Mouse (Mus musculus) myocyte (in vitro differentiated cells): ENCODE measurements around the gene Flt3. TPM values are rescaled to one million over a fixed set of nuclear protein-coding genes. Genes with fewer than 3 reads are reported as not detected.

Source experiments
- H3K27me3 ChIP-seq: one replicate; pipeline ENCODE4 v1.6.1; 2011; ENCODE audit not compliant: control insufficient read depth, insufficient read depth, insufficient read length
- H3K36me3 ChIP-seq: one replicate; pipeline ENCODE4 v1.6.1; 2011; ENCODE audit not compliant: control insufficient read depth, insufficient read depth
- H3K4me2 ChIP-seq: one replicate; pipeline ENCODE4 v1.6.1; 2011; ENCODE audit warnings: low read depth, control low read depth
- H3K4me3 ChIP-seq: one replicate; pipeline ENCODE4 v1.5.1; 2011; ENCODE audit warnings: mild to moderate bottlenecking, control low read depth, moderate library complexity
- H3K79me2 ChIP-seq: one replicate; pipeline ENCODE4 v1.6.1; 2011; ENCODE audit not compliant: control insufficient read depth, insufficient read depth
- H3ac ChIP-seq: one replicate; pipeline ENCODE4 v1.6.1; 2011; ENCODE audit not compliant: control insufficient read depth, insufficient read length
- CEBPB ChIP-seq: IDR thresholded peaks from 2 replicates; pipeline ENCODE4 v1.6.1; 2011; ENCODE audit warnings: mild to moderate bottlenecking, moderate library complexity; ENCODE audit not compliant: poor library complexity, insufficient read depth, severe bottlenecking
- E2F4 ChIP-seq: IDR thresholded peaks from one replicate; pipeline ENCODE4 v1.6.1; 2011; ENCODE audit warnings: mild to moderate bottlenecking, control low read depth, moderate library complexity; ENCODE audit not compliant: insufficient read depth
- MAX ChIP-seq: IDR thresholded peaks from one replicate; pipeline ENCODE4 v1.6.1; 2011; ENCODE audit warnings: low read depth, mild to moderate bottlenecking, control low read depth
- MYOD1 ChIP-seq, 3 experiments: IDR thresholded peaks; one replicate each; pipeline ENCODE4 v1.6.1; 2011; ENCODE audit warnings: control low read depth in 2 of 3, low read depth in 2 of 3, mild to moderate bottlenecking in 2 of 3, moderate library complexity in 1 of 3; ENCODE audit not compliant: insufficient read length in 2 of 3, control insufficient read depth in 1 of 3
- MYOG ChIP-seq, 3 experiments: IDR thresholded peaks; one replicate each; pipeline ENCODE4 v1.6.1; 2011; ENCODE audit warnings: control low read depth in 2 of 3, low read depth in 2 of 3, mild to moderate bottlenecking in 2 of 3; ENCODE audit not compliant: insufficient read length in 2 of 3, control insufficient read depth in 1 of 3, insufficient read depth in 1 of 3
- POLR2A ChIP-seq: IDR thresholded peaks from one replicate; pipeline ENCODE4 v1.6.1; 2011; ENCODE audit warnings: low read depth, mild to moderate bottlenecking, control low read depth, moderate library complexity; ENCODE audit not compliant: insufficient read length
- POLR2AphosphoS2 ChIP-seq: IDR thresholded peaks from one replicate; pipeline ENCODE4 v1.6.1; 2011; ENCODE audit warnings: low read depth, control low read depth; ENCODE audit not compliant: insufficient read length
- REST ChIP-seq: IDR thresholded peaks from one replicate; pipeline ENCODE4 v1.6.1; 2011; ENCODE audit warnings: mild to moderate bottlenecking, control low read depth, moderate library complexity; ENCODE audit not compliant: insufficient read depth, insufficient read length
- SRF ChIP-seq: IDR thresholded peaks from one replicate; pipeline ENCODE4 v1.6.1; 2011; ENCODE audit warnings: low read depth; ENCODE audit not compliant: control insufficient read depth, insufficient read length
- TCF12 ChIP-seq: IDR thresholded peaks from one replicate; pipeline ENCODE4 v1.6.1; 2011; ENCODE audit warnings: mild to moderate bottlenecking, control low read depth; ENCODE audit not compliant: poor library complexity, insufficient read depth, severe bottlenecking
- TCF3 ChIP-seq: IDR thresholded peaks from one replicate; pipeline ENCODE4 v1.6.1; 2011; ENCODE audit warnings: low read depth, control low read depth; ENCODE audit not compliant: insufficient read length
- USF1 ChIP-seq: IDR thresholded peaks from one replicate; pipeline ENCODE4 v1.6.1; 2011; ENCODE audit warnings: low read depth, mild to moderate bottlenecking, control low read depth, moderate library complexity
- polyA plus RNA-seq: library from polyadenylated mRNA; unstranded; fragments of >200 nt; fragmentation: generic; extraction: Trizol; gene quantifications from one replicate; pipeline ENCODE4 v1.2.1, GENCODE M21; 2012; ENCODE audit warnings: missing spikeins

The Flt3 gene
- polyA plus RNA-seq, 1 experiment: 0.01 TPM

DNA sequence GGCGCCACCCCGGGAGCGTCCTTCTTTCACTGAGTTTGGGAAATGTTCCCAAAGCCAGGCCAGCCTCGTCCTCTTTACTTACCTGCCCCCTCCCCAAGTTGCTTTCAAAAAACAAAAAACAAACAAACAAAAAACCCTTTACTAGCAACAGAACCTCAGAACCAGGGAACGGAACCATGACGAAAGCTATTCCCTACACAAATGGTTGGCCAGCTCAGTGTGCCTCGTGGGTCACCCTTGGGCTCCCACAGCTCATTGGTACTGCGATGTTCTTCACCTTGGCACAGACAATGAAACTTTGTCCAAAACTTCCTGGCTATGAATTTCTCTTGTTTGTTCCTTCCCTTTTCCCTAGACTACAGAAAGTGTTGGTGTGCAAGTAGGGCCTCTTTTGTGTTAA lies 98.1 kb downstream of the Flt3 start:
- H3K4me2 ChIP-seq: no peak overlapping the region
- H3K36me3 ChIP-seq: no peaks in the 10 kb centered on the region
- no peak overlapping the region for H3ac ChIP-seq
- no peaks in the 10 kb centered on the region for H3K79me2 ChIP-seq
- TF ChIP-seq E2F4 (no peak), CEBPB (no peak), MAX (no peak), USF1 (no peak), MYOD1 (IDR thresholded peaks at IDR 0.05; ENCODE audit: control insufficient read depth in 1 of 3, insufficient read length in 2 of 3, low read depth in 2 of 3) (no peak), REST (no peak), TCF12 (no peak), TCF3 (no peak), MYOG (IDR thresholded peaks at IDR 0.05; ENCODE audit: control insufficient read depth in 1 of 3, insufficient read depth in 1 of 3, insufficient read length in 2 of 3, low read depth in 2 of 3) (no peak), POLR2A (no peak), POLR2AphosphoS2 (no peak)
- no peak overlapping the region for H3K4me3 ChIP-seq
- peaks cover 74% of the 10 kb centered on the region for H3K27me3 ChIP-seq

DNA sequence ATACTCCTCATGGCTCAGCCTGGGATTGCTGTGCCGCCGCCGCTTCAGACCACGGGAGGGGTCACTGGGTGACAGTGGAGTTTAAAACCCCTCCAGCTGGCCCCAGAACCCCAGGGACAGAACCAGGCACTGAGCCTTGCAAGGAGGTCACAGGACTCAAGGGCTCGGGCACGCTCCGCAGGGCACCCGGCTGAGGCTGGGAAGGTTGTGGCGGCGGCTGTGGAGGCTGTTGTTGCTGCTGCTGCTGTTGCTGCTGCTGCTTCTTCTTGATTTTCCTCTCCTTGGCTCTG lies 98.6 kb downstream of the Flt3 start:
- H3K4me2 ChIP-seq: no peak overlapping the region
- H3K4me3 ChIP-seq: no peak overlapping the region
- no peaks in the 10 kb centered on the region for H3K36me3 ChIP-seq
- H3K79me2 ChIP-seq: no peaks in the 10 kb centered on the region
- TF ChIP-seq REST: no peak
- no peak for TF ChIP-seq MAX
- no peak for TF ChIP-seq TCF3
- no peak for TF ChIP-seq POLR2AphosphoS2
- no peak for TF ChIP-seq POLR2A
- no peak for TF ChIP-seq USF1
- TF ChIP-seq TCF12: no peak
- no peak for TF ChIP-seq MYOD1 (IDR thresholded peaks at IDR 0.05; ENCODE audit: control insufficient read depth in 1 of 3, insufficient read length in 2 of 3, low read depth in 2 of 3)
- TF ChIP-seq CEBPB: no peak
- no peak for TF ChIP-seq E2F4
- no peak for TF ChIP-seq MYOG (IDR thresholded peaks at IDR 0.05; ENCODE audit: control insufficient read depth in 1 of 3, insufficient read depth in 1 of 3, insufficient read length in 2 of 3, low read depth in 2 of 3)
- no peak for TF ChIP-seq SRF
- no peak overlapping the region for H3ac ChIP-seq
- H3K27me3 ChIP-seq: peaks cover 70% of the 10 kb centered on the region

DNA sequence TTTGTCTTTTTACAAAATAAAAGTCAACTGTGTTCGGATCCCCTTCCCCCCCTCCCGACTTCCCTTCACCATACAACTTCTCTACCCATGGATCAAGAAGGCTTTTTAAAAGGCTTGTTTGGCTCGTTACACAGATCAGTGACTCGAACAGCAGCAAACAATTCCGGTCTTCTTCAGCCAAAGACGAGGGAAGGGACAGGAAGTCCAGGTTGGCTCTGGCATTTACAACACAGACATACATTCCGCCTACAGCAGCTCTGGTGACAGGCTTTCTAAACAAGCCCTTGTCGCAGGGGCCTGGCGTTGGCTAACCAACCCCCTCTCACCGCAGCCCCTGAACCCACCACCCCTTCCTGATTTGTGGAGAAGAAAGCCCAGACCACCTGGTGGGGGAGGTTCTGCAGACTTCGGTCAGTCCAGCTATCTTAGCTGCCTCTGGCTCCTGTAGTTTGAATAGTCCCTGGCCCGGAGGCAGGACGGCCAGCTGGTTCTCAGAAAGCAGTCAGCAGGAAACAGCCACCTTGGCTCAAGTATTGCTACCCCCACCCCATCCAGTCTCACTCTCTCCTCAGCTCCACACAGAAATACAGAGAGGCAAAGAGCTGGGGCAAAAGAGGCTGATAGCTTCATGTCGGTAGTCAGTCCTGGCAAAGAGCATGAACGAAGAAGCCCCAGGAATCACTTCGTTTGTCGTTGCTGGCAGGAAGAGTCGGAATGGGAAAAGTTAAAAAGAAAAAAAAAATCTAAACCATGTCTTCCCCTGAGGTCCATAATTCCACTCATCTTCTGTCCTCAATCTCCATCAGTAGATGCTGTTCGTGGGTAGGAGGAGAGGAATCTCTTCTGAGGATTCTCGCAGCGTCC lies 99.1 kb downstream of the Flt3 start:
- TF ChIP-seq REST (no peak), CEBPB (no peak), POLR2A (no peak), MYOG (IDR thresholded peaks at IDR 0.05; ENCODE audit: control insufficient read depth in 1 of 3, insufficient read depth in 1 of 3, insufficient read length in 2 of 3, low read depth in 2 of 3) (no peak), POLR2AphosphoS2 (no peak), MAX (no peak), E2F4 (no peak), MYOD1 (IDR thresholded peaks at IDR 0.05; ENCODE audit: control insufficient read depth in 1 of 3, insufficient read length in 2 of 3, low read depth in 2 of 3) (no peak), TCF3 (no peak), TCF12 (no peak), SRF (no peak), USF1 (no peak)
- Histone ChIP-seq H3K79me2 (no peaks in the 10 kb centered on the region), H3K4me3 (no peak overlapping the region), H3K27me3 (peaks cover 64% of the 10 kb centered on the region), H3ac (no peak overlapping the region), H3K36me3 (no peaks in the 10 kb centered on the region), H3K4me2 (no peak overlapping the region)

DNA sequence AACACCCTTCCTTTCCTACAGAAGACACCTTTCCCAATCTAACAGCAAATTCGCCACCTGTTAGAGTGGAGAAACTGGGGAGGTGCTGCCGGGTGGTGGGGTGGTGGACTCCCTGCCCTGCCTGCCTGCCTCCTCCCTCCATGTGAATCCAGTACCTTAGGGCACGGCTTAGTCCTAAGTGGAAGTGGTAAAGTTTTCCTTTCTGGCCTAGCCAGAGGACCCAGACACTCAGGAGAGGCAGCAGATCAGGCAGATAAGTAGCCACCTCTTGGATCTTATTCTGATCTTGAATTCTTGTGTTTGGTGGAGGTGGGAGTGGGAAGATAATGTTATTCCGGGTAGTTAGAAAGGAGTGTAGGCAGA lies 100.3 kb downstream of the Flt3 start:
- H3K4me2 ChIP-seq: no peak overlapping the region
- peaks cover 52% of the 10 kb centered on the region for H3K27me3 ChIP-seq
- no peak overlapping the region for H3ac ChIP-seq
- TF ChIP-seq CEBPB (no peak), MAX (no peak), MYOG (IDR thresholded peaks at IDR 0.05; ENCODE audit: control insufficient read depth in 1 of 3, insufficient read depth in 1 of 3, insufficient read length in 2 of 3, low read depth in 2 of 3) (no peak), POLR2A (no peak), SRF (no peak), TCF12 (no peak), POLR2AphosphoS2 (no peak), USF1 (no peak)
- H3K36me3 ChIP-seq: no peaks in the 10 kb centered on the region
- H3K4me3 ChIP-seq: no peak overlapping the region
- H3K79me2 ChIP-seq: no peaks in the 10 kb centered on the region
